Mouse (Mus musculus) left cerebral cortex, postnatal 36 days (tissue): ENCODE data around the gene Ms4a3. TPM values are rescaled to one million over a fixed set of nuclear protein-coding genes. Genes with fewer than 3 reads are reported as not detected.

Experiments used
- DNase-seq, 2 experiments: peaks; one replicate each; pipeline ENCODE4 v3.0.0; 2021 to 2022; ENCODE audit warnings: low spot score in 2 of 2, mixed read lengths in 1 of 2
- intact Hi-C: fragments of 180-260 bp; cut with DNase I; formaldehyde crosslinking; loops from one replicate; pipeline ENCODE4 v1.15.1; 2025
- total RNA-seq, 2 experiments: library from RNA; stranded (reverse); gene quantifications; 2 replicates each; pipeline ENCODE4 v1.2.3; 2021

The Ms4a3 gene
- total RNA-seq, 2 experiments from 2014 or later: not detected

DNA sequence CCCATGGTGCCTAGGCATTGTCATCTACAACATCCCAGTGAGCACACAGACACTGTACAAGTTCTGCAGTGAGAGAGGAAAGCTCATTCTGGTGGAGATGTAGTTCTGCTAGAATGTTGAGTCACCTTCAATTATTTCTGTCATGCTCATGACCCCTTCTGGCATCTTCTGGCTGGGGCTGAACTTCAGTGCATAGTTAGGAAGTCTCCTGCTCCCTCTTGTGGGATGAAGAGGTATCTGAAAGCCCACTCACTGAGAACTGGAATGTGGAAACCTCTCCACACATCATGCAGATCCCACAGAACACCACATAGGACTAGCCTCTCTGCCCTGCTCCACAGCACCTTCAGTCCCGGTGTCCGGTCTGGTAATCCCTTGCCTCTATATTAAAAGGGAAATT lies 38.6 kb downstream of the Ms4a3 start:
- intact Hi-C loops: loop anchor here (5.0 kb wide), 1 partner anchor 250 kb away; no protein-coding TSS in a partner anchor
- DNase-seq: no peak

GRCm38 (mm10) chr19:11601349-11601748 lies 39.3 kb downstream of the Ms4a3 start:
- intact Hi-C loops: loop anchor here (5.0 kb wide), 1 partner anchor 249 kb away; no protein-coding TSS in a partner anchor
- DNase-seq: no peak

DNA sequence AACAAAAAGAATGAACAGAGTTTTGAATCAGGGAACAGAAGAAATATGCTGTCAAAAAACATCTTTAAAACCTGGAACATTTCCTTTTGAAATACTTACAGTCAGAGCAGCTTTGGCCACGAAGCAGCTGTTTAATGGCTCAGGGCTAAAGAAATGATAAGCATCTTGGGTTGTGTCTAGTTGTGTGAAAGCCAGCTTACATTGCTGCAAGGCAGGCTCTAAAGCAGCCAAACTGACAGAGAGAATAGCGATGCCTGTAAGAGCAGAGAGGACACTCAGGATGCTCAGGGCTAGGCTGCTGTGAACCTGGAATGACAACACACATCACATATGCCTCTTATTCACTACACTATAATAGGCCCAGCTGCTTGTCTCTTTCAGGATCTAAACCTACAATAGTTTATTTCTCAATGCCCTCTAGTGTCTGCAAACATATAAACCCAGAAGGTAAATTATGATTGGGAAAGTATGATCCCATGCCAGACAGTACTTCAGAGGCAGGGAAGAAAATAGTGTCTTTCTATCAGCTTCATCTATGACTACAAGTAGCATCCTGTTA lies 50.7 kb downstream of the Ms4a3 start:
- intact Hi-C loops: no loop called here
- no peak for DNase-seq

GRCm38 (mm10) chr19:11589205-11589604 lies 51.4 kb downstream of the Ms4a3 start:
- intact Hi-C loops: no loop called here
- no peak for DNase-seq

Other genes starting within 250 kb of the Ms4a3 start
- gene Ms4a4c, start 236.1 kb downstream of the Ms4a3 start, total RNA-seq: under 1 TPM in 1 of 2 experiments, not detected in 1; 0.23 TPM
- not detected for gene Ms4a4b, start 197.3 kb downstream of the Ms4a3 start, total RNA-seq
- 1 to 10 TPM; 1.7 TPM for gene Ms4a6c, start 171.5 kb downstream of the Ms4a3 start, total RNA-seq
- 1 to 10 TPM in 1 of 2 experiments, under 1 TPM in 1; 0.59 to 1.2 TPM for gene Gm8369, start 154.9 kb downstream of the Ms4a3 start, total RNA-seq
- 1 to 10 TPM in 1 of 2 experiments, under 1 TPM in 1; 0.94 to 1.5 TPM for gene Ms4a6b, start 124.3 kb downstream of the Ms4a3 start, total RNA-seq
- gene Ms4a4d, start 104.0 kb downstream of the Ms4a3 start, total RNA-seq: not detected
- 1 to 10 TPM; 1.3 to 1.6 TPM for gene Ms4a6d, start 36.0 kb downstream of the Ms4a3 start, total RNA-seq
- gene Ms4a2, start 17.1 kb downstream of the Ms4a3 start, total RNA-seq: not detected
- not detected for gene Oosp2, start 19.7 kb upstream of the Ms4a3 start, total RNA-seq
- not detected for gene Oosp1, start 50.3 kb upstream of the Ms4a3 start, total RNA-seq
- not detected for gene Oosp3, start 56.2 kb upstream of the Ms4a3 start, total RNA-seq
- not detected for gene Gif, start 106.7 kb upstream of the Ms4a3 start, total RNA-seq
- gene Mrpl16, start 129.5 kb upstream of the Ms4a3 start, total RNA-seq: 10 to 100 TPM; 40.6 to 42.7 TPM
- 10 to 100 TPM; 22.9 to 30.1 TPM for gene Stx3, start 178.6 kb upstream of the Ms4a3 start, total RNA-seq
- gene Olfr1417, start 198.4 kb upstream of the Ms4a3 start, total RNA-seq: not detected
- not detected for gene Olfr1418, start 220.2 kb upstream of the Ms4a3 start, total RNA-seq
- not detected for gene Olfr1419, start 234.3 kb upstream of the Ms4a3 start, total RNA-seq
- not detected for gene Olfr1420, start 245.7 kb upstream of the Ms4a3 start, total RNA-seq